In the genomic region with DNA sequence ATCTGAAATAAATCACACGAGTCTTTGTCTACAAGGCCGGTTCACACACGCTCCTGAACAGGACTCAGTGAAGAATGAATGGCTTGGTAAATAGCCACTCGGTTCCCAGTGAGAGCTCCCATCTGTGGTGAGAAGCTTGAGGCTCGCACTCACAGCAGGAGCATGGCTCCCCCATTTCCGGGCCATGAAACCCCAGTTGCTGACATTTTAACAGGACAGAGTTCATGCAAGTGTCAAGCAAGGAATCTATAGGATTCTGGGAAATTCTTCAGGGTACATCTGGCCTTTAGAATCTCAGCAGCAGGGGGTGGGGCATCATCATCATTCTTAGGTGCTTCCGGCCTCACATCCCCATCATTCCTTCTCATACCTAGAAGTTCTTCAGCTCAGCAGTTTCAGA, we compare ENCODE assay signal across 14 mouse cellular contexts.
DNase-seq lines count a peak whose midpoint lies in the region.
"Had no signal": no experiment of that assay in that cellular context is flagged by ENCODE, and none has a peak within 500 bp of the region (broad histone marks: within the 10 kb centered on the region; RNA-seq: fewer than 3 reads in every experiment).

No protein-coding gene starts in this region.

- intact Hi-C loops in gastrocnemius, postnatal 14 days (cut with DNase I; ENCODE audit: low total_unique reads) = no loop called here

- DNase-seq in embryo, embryonic 11 days = peak; percentile 27
- no peak for DNase-seq in embryo, embryonic 9.5 days (ENCODE audit: extremely low spot score)
- DNase-seq in kidney, postnatal 4 days = peak; percentile 31 to 36
- no peak for DNase-seq in kidney, postnatal 25 days
- DNase-seq in ZHBTc4 (ENCODE audit: low read depth, low spot score) = peak; percentile 55
- no peak for DNase-seq in gastrocnemius, postnatal 14 days
- no peak for DNase-seq in gastrocnemius, postnatal 25 days
- DNase-seq: adrenal gland, postnatal 14 days; cerebellum, adult 11-12 months; cerebellum, adult 9-11 months; cerebellum, postnatal 36 days; gastrocnemius, postnatal 10 days; heart, postnatal 10 days; heart, postnatal 4 days had no signal

Comparison
In these comparisons a context has a peak if more than half of its experiments do, and no peak if none do; other contexts are left out.
1. DNase-seq: peak in embryo, embryonic 11 days (single experiment), kidney, postnatal 4 days (2 of 2) and ZHBTc4 (single experiment); none in embryo, embryonic 9.5 days (single experiment), kidney, postnatal 25 days (0 of 2), gastrocnemius, postnatal 14 days (single experiment) and gastrocnemius, postnatal 25 days (single experiment).